Comparison of ENCODE assay signal across 8 mouse cellular contexts in the genomic region with DNA sequence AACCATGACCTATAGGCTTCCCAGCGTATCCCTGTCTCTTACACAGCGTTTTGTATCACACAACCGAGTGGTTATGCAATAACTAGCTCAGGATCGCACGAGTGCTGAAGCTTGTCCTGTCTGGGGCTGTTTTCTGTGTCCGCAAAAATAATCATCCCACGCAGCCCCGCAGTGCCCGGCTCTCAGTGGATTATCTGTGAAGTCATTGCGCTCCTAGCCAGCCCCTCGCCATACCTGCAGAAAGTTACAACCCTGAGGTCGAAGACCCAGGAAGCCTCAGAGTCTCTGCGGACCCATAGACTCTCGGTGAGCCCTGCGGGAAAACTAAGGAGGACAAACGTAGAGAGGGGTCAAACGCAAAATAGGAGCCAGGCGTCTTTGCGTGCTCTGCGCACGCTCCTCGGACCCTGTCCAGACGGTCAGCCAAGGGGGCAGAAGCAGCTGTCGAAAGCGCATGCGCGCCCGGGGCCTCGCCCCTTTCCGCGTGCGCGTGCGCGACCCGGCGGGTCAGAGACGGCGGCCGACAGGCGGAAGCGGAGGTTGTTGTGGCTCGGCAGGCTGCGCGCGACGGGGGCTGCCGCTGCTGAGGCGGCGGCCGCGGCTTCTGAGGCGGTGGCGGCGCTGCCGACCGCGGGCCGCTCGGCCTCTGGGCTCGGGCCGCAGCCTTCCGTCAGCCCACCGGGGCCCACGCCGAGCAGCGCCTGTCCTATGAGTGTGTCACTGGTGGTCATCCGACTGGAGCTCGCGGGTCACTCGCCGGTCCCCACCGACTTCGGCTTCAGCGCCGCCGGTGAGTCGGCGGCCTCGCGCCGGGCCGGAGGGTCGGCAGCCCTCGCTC. TPM values are rescaled to one million over a fixed set of nuclear protein-coding genes. Genes with fewer than 3 reads are reported as not detected.
A peak's percentile ranks its signal among the peaks of the same experiment; 100 is the strongest.
DNase-seq lines count a peak whose midpoint lies in the region; ATAC-seq and TF ChIP-seq lines count a peak whose summit lies in the region.

A gene (minus strand): TSS at position 456 of the 838 bp plus-strand sequence.
A gene (plus strand): TSS at position 505 of the 838 bp plus-strand sequence.

- peak within 1 kb of the TSS; percentile 58 for H3K27ac ChIP-seq in embryonic facial prominence, embryonic 14.5 days (replicated peaks; ENCODE audit: low read depth, low read length)
- peak within 1 kb of the TSS; percentile 9; the same call in 1 of the 2 replicates for H3K27ac ChIP-seq in limb, embryonic 14.5 days (replicated peaks; ENCODE audit: low read depth, low read length)
- peak within 1 kb of the TSS; percentile 55 for H3K27ac ChIP-seq in midbrain, postnatal 0 days (ENCODE audit: low read depth, low read length)

- 3% methylated on average over 46 of the region's 85 CpGs for WGBS in embryonic facial prominence, embryonic 14.5 days
- whole genome bisulfite sequencing in limb, embryonic 14.5 days = 2% methylated on average over 63 of the region's 85 CpGs
- WGBS in midbrain, postnatal 0 days = 2% methylated on average over 81 of the region's 85 CpGs

- no peaks in the 10 kb centered on the region for H3K27me3 ChIP-seq in embryonic facial prominence, embryonic 14.5 days (replicated peaks; ENCODE audit: control insufficient read depth, insufficient read depth, low read length)
- no peaks in the 10 kb centered on the region for H3K27me3 ChIP-seq in limb, embryonic 14.5 days (ENCODE audit: control insufficient read depth, insufficient read depth, low read length)
- H3K27me3 ChIP-seq in midbrain, postnatal 0 days (ENCODE audit: insufficient read depth, low read length) = no peaks in the 10 kb centered on the region

- peak within 1 kb of the TSS; percentile 87 for H3K4me2 ChIP-seq in embryonic facial prominence, embryonic 14.5 days (ENCODE audit: low read depth, low read length)
- peak within 1 kb of the TSS; percentile 91 for H3K4me2 ChIP-seq in limb, embryonic 14.5 days (replicated peaks; ENCODE audit: low read depth, low read length, severe bottlenecking)
- H3K4me2 ChIP-seq in midbrain, postnatal 0 days (ENCODE audit: low read depth, low read length, poor library complexity, severe bottlenecking) = peak within 1 kb of the TSS; percentile 86

- H3K4me1 ChIP-seq in embryonic facial prominence, embryonic 14.5 days (ENCODE audit: control insufficient read depth, insufficient read depth, low read length) = peaks cover 10% of the 10 kb centered on the region
- peaks cover 12% of the 10 kb centered on the region for H3K4me1 ChIP-seq in limb, embryonic 14.5 days (ENCODE audit: control insufficient read depth, insufficient read depth, low read length)
- peaks cover 6% of the 10 kb centered on the region for H3K4me1 ChIP-seq in midbrain, postnatal 0 days (ENCODE audit: insufficient read depth, low read length)

- no peaks in the 10 kb centered on the region for H3K9me3 ChIP-seq in embryonic facial prominence, embryonic 14.5 days (ENCODE audit: control insufficient read depth, low read length)
- H3K9me3 ChIP-seq in limb, embryonic 14.5 days (ENCODE audit: control insufficient read depth, low read length) = no peaks in the 10 kb centered on the region
- no peaks in the 10 kb centered on the region for H3K9me3 ChIP-seq in midbrain, postnatal 0 days (ENCODE audit: low read length)

- TF ChIP-seq POLR2A in limb, embryonic 14.5 days (IDR thresholded peaks at IDR 0.05; ENCODE audit: borderline replicate concordance, extremely low read depth, insufficient read depth, insufficient read length) = 0 out of 2 replicates have a peak, but pooled peaks have one; percentile 50

- TF ChIP-seq CTCF in midbrain, postnatal 0 days (IDR thresholded peaks at IDR 0.05) = no peak

- peak within 1 kb of the TSS; percentile 98 for H3K4me3 ChIP-seq in embryonic facial prominence, embryonic 14.5 days (ENCODE audit: low read depth, low read length)
- H3K4me3 ChIP-seq in limb, embryonic 14.5 days (replicated peaks; ENCODE audit: low read length) = peak within 1 kb of the TSS; percentile 93
- peak within 1 kb of the TSS; percentile 99 for H3K4me3 ChIP-seq in midbrain, postnatal 0 days (ENCODE audit: low read depth, low read length)

- ATAC-seq in embryonic facial prominence, embryonic 14.5 days (ENCODE audit: low read depth) = peak; percentile 91
- ATAC-seq in limb, embryonic 14.5 days (ENCODE audit: low FRiP score, low read depth) = peak; percentile 88
- ATAC-seq in midbrain, postnatal 0 days (ENCODE audit: low FRiP score) = peak; percentile 87

- H3K36me3 ChIP-seq in embryonic facial prominence, embryonic 14.5 days (ENCODE audit: control insufficient read depth, insufficient read depth, low read length) = peaks cover 32% of the 10 kb centered on the region
- H3K36me3 ChIP-seq in limb, embryonic 14.5 days (ENCODE audit: control insufficient read depth, insufficient read depth, low read length) = peaks cover 35% of the 10 kb centered on the region
- H3K36me3 ChIP-seq in midbrain, postnatal 0 days (ENCODE audit: insufficient read depth, low read length) = peaks cover 17% of the 10 kb centered on the region; the same call in 1 of the 2 replicates

- peak; percentile 88 for DNase-seq in 3T3-L1 (ENCODE audit: low read depth, low spot score)
- peak; percentile 91 for DNase-seq in adrenal gland, postnatal 4 days (ENCODE audit: low spot score in 2 of 2)
- DNase-seq in embryonic facial prominence, embryonic 14.5 days (ENCODE audit: low spot score) = peak; percentile 94
- DNase-seq in heart, adult 8-10 months (ENCODE audit: low spot score) = peak; percentile 93
- DNase-seq in kidney, adult 9 months = peak; percentile 96
- DNase-seq in limb, embryonic 14.5 days (ENCODE audit: low spot score) = peak; percentile 85
- peak; percentile 94 for DNase-seq in midbrain, postnatal 0 days (ENCODE audit: low spot score)
- peak; percentile 85 to 94 for DNase-seq in spleen, postnatal 14 days (ENCODE audit: low spot score in 2 of 2)

- H3K9ac ChIP-seq in embryonic facial prominence, embryonic 14.5 days (ENCODE audit: low read depth, low read length) = peak within 1 kb of the TSS; percentile 93
- H3K9ac ChIP-seq in limb, embryonic 14.5 days (ENCODE audit: low read depth, low read length, severe bottlenecking) = peak within 1 kb of the TSS; percentile 84
- H3K9ac ChIP-seq in midbrain, postnatal 0 days (replicated peaks; ENCODE audit: low read length, poor library complexity, severe bottlenecking) = peak within 1 kb of the TSS; percentile 95

RNA-seq across cellular contexts. Expression of the first gene that starts in this region (rescaled TPM):
- 10 to 100 TPM; 19.8 to 22.4 TPM for total RNA-seq in adrenal gland, postnatal 4 days (2021)
- polyA plus RNA-seq in embryonic facial prominence, embryonic 14.5 days (2014; fragmentation: Nextera tagmentation; extraction: Ambion mirVana) = 1.6 and 2.1 TPM in 2 replicates
- 10 to 100 TPM; 26.3 to 29.6 (median 26.9) TPM for total RNA-seq in heart, adult 8-10 months (2022)
- 2.6 and 2.7 TPM in 2 replicates for polyA plus RNA-seq in limb, embryonic 14.5 days (2012; rRNA removed)
- 1.3 and 2.2 TPM in 2 replicates for polyA plus RNA-seq in limb, embryonic 14.5 days (2014; fragmentation: Nextera tagmentation; extraction: Ambion mirVana)
- 1.7 TPM in 2 replicates for total RNA-seq in midbrain, postnatal 0 days (2014; rRNA removed)
- polyA plus RNA-seq in midbrain, postnatal 0 days (2015; fragmentation: Nextera tagmentation; extraction: Ambion mirVana) = 1.3 and 1.4 TPM in 2 replicates

RNA-seq across cellular contexts. Expression of the second gene that starts in this region (rescaled TPM):
- 10 to 100 TPM; 52.8 to 54.4 TPM for total RNA-seq in adrenal gland, postnatal 4 days (2021)
- polyA plus RNA-seq in embryonic facial prominence, embryonic 14.5 days (2014; fragmentation: Nextera tagmentation; extraction: Ambion mirVana) = 39.9 and 45.8 TPM in 2 replicates
- 10 to 100 TPM; 26.0 to 30.9 (median 29.3) TPM for total RNA-seq in heart, adult 8-10 months (2022)
- 26.1 and 28.2 TPM in 2 replicates for polyA plus RNA-seq in limb, embryonic 14.5 days (2012; rRNA removed)
- polyA plus RNA-seq in limb, embryonic 14.5 days (2014; fragmentation: Nextera tagmentation; extraction: Ambion mirVana) = 44.6 and 52.7 TPM in 2 replicates
- total RNA-seq in midbrain, postnatal 0 days (2014; rRNA removed) = 47.3 and 48.2 TPM in 2 replicates
- polyA plus RNA-seq in midbrain, postnatal 0 days (2015; fragmentation: Nextera tagmentation; extraction: Ambion mirVana) = 43.5 and 43.6 TPM in 2 replicates

Comparison
In these comparisons a context has a peak if more than half of its experiments do, and no peak if none do; other contexts are left out.
1. Peak in every context shown above with its lines: DNase-seq, ATAC-seq, H3K4me3 ChIP-seq and H3K27ac ChIP-seq.